Mouse (Mus musculus) lung, embryonic 16.5 days (tissue): ENCODE data around the gene Fbxo42. TPM values are rescaled to one million over a fixed set of nuclear protein-coding genes. Genes with fewer than 3 reads are reported as not detected.
"Not testable (repeated sequence)": the region's sequence is repeated elsewhere in the genome, so short reads cannot be mapped to it uniquely, and the experiment has no call there.

Experiments
- ATAC-seq: fragments of 200-750 bp; cut with Nextera tagmentation; 2 replicates; pipeline ENCODE4 v1.8.0; 2017; ENCODE audit warnings: low read depth, mild to moderate bottlenecking, moderate library complexity
- H3K27ac ChIP-seq: fragments of 300-500 bp; sonication (generic); 2 replicates; pipeline ENCODE4 v1.5.1; 2014; ENCODE audit warnings: mild to moderate bottlenecking, control low read depth, low read length
- H3K27me3 ChIP-seq: fragments of 300-500 bp; sonication (generic); 2 replicates; pipeline ENCODE4 v1.6.1; 2014; ENCODE audit warnings: low read depth, low read length, mixed read lengths; ENCODE audit not compliant: control insufficient read depth, insufficient read depth
- H3K36me3 ChIP-seq: fragments of 300-500 bp; sonication (generic); 2 replicates; pipeline ENCODE4 v1.6.1; 2014; ENCODE audit warnings: low read length; ENCODE audit not compliant: control insufficient read depth, insufficient read depth
- H3K4me1 ChIP-seq: fragments of 300-500 bp; sonication (generic); replicated peaks from 2 replicates; pipeline ENCODE4 v1.6.1; 2014; ENCODE audit warnings: low read length, mixed read lengths; ENCODE audit not compliant: control insufficient read depth, insufficient read depth
- H3K4me2 ChIP-seq: fragments of 300-500 bp; sonication (generic); 2 replicates; pipeline ENCODE4 v1.6.1; 2014; ENCODE audit warnings: low read depth, low read length, control low read depth
- H3K4me3 ChIP-seq: fragments of 300-500 bp; sonication (generic); 2 replicates; pipeline ENCODE4 v1.5.1; 2014; ENCODE audit warnings: mild to moderate bottlenecking, low read length, control low read depth
- H3K9ac ChIP-seq: fragments of 300-500 bp; sonication (generic); 2 replicates; pipeline ENCODE4 v1.6.1; 2014; ENCODE audit warnings: low read length, control low read depth
- H3K9me3 ChIP-seq: fragments of 300-500 bp; sonication (generic); 2 replicates; pipeline ENCODE4 v1.6.1; 2016; ENCODE audit warnings: low read length; ENCODE audit not compliant: control insufficient read depth
- WGBS: fragments of 180-500 bp; shearing (Covaris S2); extraction: QIAGEN DNeasy Blood & Tissue Kit; methylation state at CpG from one replicate; pipeline ENCODE4 v1.1.7; 2014; 5-methylcytosine and 5-hydroxymethylcytosine counted together
- polyA plus RNA-seq: library from polyadenylated mRNA; unstranded; fragments of >200 nt; fragmentation: Nextera tagmentation; extraction: Ambion mirVana; gene quantifications from 2 replicates; pipeline ENCODE4 v1.2.1, GENCODE M21; 2015

The Fbxo42 gene
- polyA plus RNA-seq, 1 experiment from 2014 or later, result 21.1 TPM

DNA sequence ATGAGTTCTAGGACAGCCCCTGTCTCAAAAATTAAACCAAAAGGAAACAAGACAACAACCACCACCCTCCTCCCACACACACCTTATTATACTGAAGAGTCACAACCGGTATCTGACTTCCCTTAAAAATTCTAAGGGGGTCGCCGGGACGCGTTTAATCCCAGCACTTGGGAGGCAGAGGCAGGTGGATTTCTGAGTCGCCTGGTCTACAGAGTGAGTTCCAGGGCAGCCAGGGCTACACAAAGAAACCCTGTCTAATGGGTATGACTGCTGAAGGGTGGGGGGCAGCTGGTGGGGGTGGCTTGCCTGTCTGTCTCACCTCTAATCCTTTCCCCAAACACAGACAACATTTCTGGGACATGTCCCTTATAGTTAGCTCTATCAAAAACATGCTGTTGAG lies 6.7 kb upstream of the Fbxo42 start:
- WGBS, result 88% methylated on average over 6 of the region's 6 CpGs
- Histone ChIP-seq H3K4me3 (no peak overlapping the region), H3K4me2 (no peak overlapping the region), H3K9me3 (no peaks in the 10 kb centered on the region), H3K27me3 (no peaks in the 10 kb centered on the region), H3K27ac (no peak overlapping the region), H3K9ac (no peak overlapping the region), H3K36me3 (no peaks in the 10 kb centered on the region), H3K4me1 (peaks cover 25% of the 10 kb centered on the region)
- no peak for ATAC-seq

DNA sequence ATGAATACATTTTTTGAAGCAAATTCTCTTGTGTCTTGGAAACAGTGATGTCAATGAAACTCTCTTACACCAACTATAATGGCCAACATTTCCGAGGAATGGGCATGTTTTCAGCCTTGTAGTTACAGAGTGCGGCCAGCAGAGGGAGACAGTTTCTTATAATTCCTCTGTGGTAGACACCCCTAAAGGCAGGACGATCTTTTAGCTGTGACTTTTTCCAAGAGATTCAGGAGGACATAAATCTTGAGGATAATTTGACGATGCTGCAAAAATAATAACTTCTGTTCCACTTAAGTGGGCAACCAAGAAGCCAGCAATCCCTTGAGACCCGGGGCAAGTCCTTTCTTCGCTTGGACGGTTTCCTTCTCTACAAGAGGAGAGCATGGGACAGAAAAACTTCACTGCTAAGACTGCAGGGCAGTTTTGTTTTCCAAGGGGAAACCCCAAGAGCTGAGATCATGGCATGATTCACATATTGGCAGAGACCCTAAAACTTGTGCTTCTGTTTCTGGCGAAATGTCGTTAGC lies 5.4 kb upstream of the Fbxo42 start:
- ATAC-seq, result no peak
- no peak overlapping the region; the same call in 1 of the 2 replicates for H3K27ac ChIP-seq

DNA sequence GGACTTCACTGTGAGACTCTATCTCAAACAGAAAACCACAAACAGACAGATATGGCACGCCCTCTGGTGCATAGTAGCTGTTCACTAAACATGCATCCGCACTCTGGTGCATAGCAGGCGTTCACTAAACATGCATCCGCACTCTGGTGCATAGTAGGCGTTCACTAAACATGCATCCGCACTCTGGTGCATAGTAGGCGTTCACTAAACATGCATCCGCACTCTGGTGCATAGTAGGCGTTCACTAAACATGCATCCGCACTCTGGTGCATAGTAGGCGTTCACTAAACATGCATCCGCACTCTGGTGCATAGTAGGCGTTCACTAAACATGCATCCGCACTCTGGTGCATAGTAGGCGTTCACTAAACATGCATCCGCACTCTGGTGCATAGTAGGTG lies 2.6 kb upstream of the Fbxo42 start:
- H3K4me2 ChIP-seq, H3K27me3 ChIP-seq, H3K4me3 ChIP-seq, H3K9ac ChIP-seq, H3K9me3 ChIP-seq, ATAC-seq, H3K27ac ChIP-seq, H3K36me3 ChIP-seq: not testable (repeated sequence)
- 87% methylated on average over 9 of the region's 16 CpGs for WGBS
- peaks cover 21% of the 10 kb centered on the region for H3K4me1 ChIP-seq

More for the DNA sequence above, 5.4 kb upstream of the Fbxo42 start:
- peaks cover 19% of the 10 kb centered on the region for H3K4me1 ChIP-seq
- peak overlapping the region; percentile 46 for H3K4me2 ChIP-seq
- H3K27me3 ChIP-seq, result no peaks in the 10 kb centered on the region
- no peak overlapping the region for H3K4me3 ChIP-seq
- WGBS, result 23% methylated on average over 9 of the region's 9 CpGs
- peak overlapping the region; percentile 57 for H3K9ac ChIP-seq
- H3K36me3 ChIP-seq, result no peaks in the 10 kb centered on the region
- no peaks in the 10 kb centered on the region for H3K9me3 ChIP-seq

DNA sequence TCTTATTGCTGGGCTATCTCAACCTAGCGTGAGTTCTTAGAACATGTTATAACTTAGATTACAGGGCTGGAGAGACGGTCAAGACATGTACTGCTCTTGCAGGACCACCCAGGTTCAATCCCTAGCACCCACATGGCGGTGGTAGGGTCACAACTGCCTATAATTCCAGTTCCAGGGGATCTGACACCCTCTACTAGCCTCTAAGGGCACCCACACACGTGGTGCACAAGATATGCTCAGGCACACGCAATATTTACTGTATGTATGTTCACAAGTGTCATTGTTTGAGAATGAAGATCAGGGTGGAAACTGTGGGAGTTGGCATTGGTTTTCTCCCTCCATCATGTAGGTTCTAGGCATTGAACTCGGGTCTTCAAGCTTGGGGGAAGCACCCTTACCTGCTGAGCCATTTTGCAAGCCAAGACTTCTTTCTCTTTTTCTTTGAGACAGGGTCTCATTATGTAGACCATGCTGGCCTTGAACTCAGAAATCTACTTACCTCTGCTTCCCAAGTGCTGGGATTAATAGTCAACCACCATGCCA lies 1.2 kb upstream of the Fbxo42 start:
- H3K36me3 ChIP-seq, result no peaks in the 10 kb centered on the region
- peak overlapping the region; percentile 66 for H3K4me2 ChIP-seq
- H3K4me3 ChIP-seq, result no peak overlapping the region; the same call in 1 of the 2 replicates
- peak overlapping the region; percentile 95; the same call in 1 of the 2 replicates for H3K27ac ChIP-seq
- no peaks in the 10 kb centered on the region for H3K9me3 ChIP-seq
- H3K27me3 ChIP-seq, result no peaks in the 10 kb centered on the region
- no peak for ATAC-seq
- 92% methylated on average over 6 of the region's 6 CpGs for WGBS
- H3K4me1 ChIP-seq, result peaks cover 21% of the 10 kb centered on the region
- no peak overlapping the region; the same call in 1 of the 2 replicates for H3K9ac ChIP-seq

DNA sequence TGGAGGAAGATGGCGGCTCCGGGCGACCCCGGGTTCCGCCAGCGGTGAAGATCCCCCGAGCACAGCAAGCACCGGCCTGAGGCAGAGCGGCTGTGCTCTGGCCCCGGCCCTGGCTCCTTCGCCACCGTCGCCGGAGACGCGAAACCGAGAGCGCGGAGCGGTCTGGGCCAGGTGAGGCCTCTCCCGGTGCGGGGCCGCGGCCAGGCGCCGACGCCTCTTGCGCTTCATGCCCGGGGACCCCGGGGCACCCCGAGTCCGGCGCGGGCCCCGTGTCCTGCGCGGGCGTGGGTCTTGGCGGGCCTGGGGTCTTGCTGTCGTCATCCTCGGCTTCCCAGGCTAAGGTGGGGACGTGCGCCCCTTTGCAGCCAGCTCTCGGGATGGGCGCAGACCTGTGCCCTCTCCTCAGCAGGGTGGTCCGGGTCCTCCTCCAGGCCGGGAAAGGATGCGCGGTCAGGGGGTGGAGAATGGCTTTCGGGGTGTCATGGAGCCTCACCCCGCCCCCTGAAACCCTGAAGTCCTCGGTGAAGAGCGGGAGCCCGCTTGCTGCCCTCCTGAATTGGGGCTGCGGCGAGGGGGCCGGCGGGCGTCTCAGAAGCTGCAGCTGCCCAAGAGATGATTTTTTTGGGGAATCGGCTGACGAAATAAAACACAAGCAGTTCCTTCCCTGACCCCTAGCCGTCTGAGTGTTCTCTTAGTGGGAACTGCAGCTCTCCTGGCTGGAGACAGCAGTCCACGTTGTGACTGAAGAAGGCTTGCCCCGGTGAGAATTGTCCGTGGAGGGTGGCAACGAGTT lies 492 bp downstream of the Fbxo42 start:
- H3K9ac ChIP-seq, result peak overlapping the region; percentile 97
- H3K9me3 ChIP-seq, result no peaks in the 10 kb centered on the region
- peak overlapping the region; percentile 73 for H3K4me2 ChIP-seq
- ATAC-seq, result peak; percentile 79
- H3K27me3 ChIP-seq, result no peaks in the 10 kb centered on the region
- H3K27ac ChIP-seq, result peak overlapping the region; percentile 75
- no peaks in the 10 kb centered on the region for H3K36me3 ChIP-seq
- H3K4me3 ChIP-seq, result peak overlapping the region; percentile 99
- peaks cover 16% of the 10 kb centered on the region for H3K4me1 ChIP-seq
- under 1% methylated on average over 66 of the region's 66 CpGs for WGBS

DNA sequence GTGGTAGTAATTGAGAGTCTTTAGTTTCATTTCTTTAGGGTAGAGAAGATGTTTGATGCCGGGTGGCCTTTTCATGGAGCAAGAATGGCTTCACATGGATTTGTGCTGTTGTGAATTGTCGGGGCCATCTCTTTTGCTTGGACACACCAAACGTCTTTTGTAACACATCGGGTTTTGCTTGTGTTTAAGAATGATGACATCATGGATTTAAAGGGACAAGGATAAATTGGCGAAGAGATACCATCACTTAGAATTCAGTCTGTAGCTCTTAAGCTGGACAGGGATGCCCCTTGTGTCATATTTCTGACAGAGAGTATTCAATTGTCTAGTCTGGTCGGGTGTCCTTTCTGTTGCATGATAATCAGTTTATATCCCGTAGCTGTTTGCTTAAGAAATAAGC lies 1.4 kb downstream of the Fbxo42 start:
- no peaks in the 10 kb centered on the region for H3K27me3 ChIP-seq

DNA sequence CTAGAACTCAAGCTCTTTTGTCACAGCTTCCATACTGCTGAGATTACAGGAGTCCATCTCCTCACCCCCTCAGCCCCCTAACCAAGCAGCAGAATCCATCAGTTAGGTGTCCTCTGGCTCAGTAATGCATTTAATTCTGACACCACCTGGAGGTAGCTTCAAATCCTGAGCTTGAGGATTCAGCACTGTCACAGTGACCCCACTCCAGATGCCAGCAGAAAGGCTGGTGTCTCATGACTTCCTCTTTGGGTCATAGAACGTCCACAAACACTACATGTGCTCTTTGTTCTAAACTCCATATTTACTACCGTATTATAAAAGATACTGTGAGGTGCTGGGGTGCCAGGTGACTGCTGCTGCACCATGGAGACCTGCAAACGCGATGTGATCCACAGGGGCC lies 9.8 kb downstream of the Fbxo42 start:
- Histone ChIP-seq H3K4me1 (peaks cover 5% of the 10 kb centered on the region), H3K4me2 (no peak overlapping the region)
- 66% methylated on average over 4 of the region's 4 CpGs for WGBS

More for the DNA sequence above, 1.4 kb downstream of the Fbxo42 start:
- Histone ChIP-seq H3K27ac (no peak overlapping the region), H3K9ac (peak overlapping the region; percentile 97), H3K4me3 (peak overlapping the region; percentile 99), H3K9me3 (no peaks in the 10 kb centered on the region), H3K4me1 (peaks cover 16% of the 10 kb centered on the region), H3K4me2 (peak overlapping the region; percentile 73), H3K36me3 (no peaks in the 10 kb centered on the region)
- no peak for ATAC-seq
- WGBS, result 20% methylated on average over 7 of the region's 7 CpGs

DNA sequence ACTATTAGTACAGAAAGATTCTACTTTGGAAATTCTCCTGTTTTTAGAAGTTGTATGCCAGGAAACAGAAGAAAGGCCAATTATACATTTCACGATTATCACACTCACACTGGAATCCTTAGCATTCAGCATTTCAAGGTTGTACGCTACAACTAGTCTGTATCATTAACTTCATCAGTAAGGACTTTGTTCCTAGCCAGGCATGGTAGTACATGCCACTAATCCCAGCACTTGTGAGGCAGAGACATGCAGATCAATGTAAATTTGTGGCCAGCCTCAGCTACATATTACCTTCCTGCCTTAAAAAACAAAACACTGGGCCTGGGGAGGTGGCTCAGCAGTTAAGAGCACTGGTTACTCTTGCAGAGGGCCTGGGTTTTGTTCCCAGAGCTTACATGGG lies 10.9 kb downstream of the Fbxo42 start:
- no peak overlapping the region for H3K9ac ChIP-seq
- 0 out of 2 replicates have a peak, but pooled peaks cover 2% of the 10 kb centered on the region for H3K36me3 ChIP-seq
- H3K27me3 ChIP-seq, result no peaks in the 10 kb centered on the region
- 86% methylated on average over 2 of the region's 2 CpGs for WGBS
- no peak overlapping the region for H3K4me3 ChIP-seq
- no peak for ATAC-seq
- H3K4me1 ChIP-seq, result peaks cover 5% of the 10 kb centered on the region
- no peak overlapping the region for H3K27ac ChIP-seq
- no peak overlapping the region for H3K4me2 ChIP-seq
- H3K9me3 ChIP-seq, result no peaks in the 10 kb centered on the region

More for the DNA sequence above, 9.8 kb downstream of the Fbxo42 start:
- H3K27me3 ChIP-seq, result no peaks in the 10 kb centered on the region
- no peak for ATAC-seq
- no peak overlapping the region for H3K27ac ChIP-seq
- no peaks in the 10 kb centered on the region for H3K9me3 ChIP-seq
- 0 out of 2 replicates have a peak, but pooled peaks cover 2% of the 10 kb centered on the region for H3K36me3 ChIP-seq
- no peak overlapping the region for H3K4me3 ChIP-seq
- H3K9ac ChIP-seq, result no peak overlapping the region

DNA sequence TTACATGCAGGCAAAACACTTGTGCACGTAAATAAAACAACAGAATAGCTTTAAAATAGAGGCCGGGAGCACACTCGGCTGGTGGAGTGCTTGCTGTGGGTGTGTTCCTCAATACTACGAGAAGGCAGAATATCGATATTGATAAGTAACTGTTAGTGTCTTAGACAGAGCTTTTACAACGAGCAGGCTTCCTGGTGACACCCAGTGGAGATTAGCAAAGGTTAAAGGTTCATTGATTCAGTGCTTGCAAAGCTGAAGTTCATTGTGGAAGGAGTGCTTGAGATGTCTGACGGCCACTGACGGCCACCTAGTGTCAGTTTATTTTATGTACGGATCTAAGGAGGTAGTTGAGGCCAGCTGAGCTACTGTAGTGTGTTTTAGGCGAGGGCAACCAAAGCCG lies 11.4 kb downstream of the Fbxo42 start:
- Histone ChIP-seq H3K27me3 (no peaks in the 10 kb centered on the region), H3K4me1 (peaks cover 5% of the 10 kb centered on the region), H3K9me3 (no peaks in the 10 kb centered on the region), H3K9ac (no peak overlapping the region), H3K36me3 (0 out of 2 replicates have a peak, but pooled peaks cover 2% of the 10 kb centered on the region), H3K27ac (no peak overlapping the region), H3K4me3 (no peak overlapping the region), H3K4me2 (no peak overlapping the region)
- no peak for ATAC-seq
- 30% methylated on average over 11 of the region's 11 CpGs for WGBS
